Mouse (Mus musculus): ENCODE measurements around the gene Serpinb6c. TPM values are rescaled to one million over a fixed set of nuclear protein-coding genes. Genes with fewer than 3 reads are reported as not detected.

The Serpinb6c gene
- total RNA-seq, 2 experiments from 2014 or later, result not detected

Other genes starting within 250 kb of the Serpinb6c start
- not detected for gene Serpinb6d, start 244.3 kb downstream of the Serpinb6c start, total RNA-seq (2021)
- not detected for gene Serpinb6e, start 62.3 kb downstream of the Serpinb6c start, total RNA-seq (2021)
- 10 to 100 TPM; 38.3 to 41.5 TPM for gene Nqo2, start 59.0 kb upstream of the Serpinb6c start, total RNA-seq (2021)
- gene Ripk1, start 96.7 kb upstream of the Serpinb6c start, total RNA-seq (2021), result 1 to 10 TPM; 6.8 to 7.2 TPM
- 100 to 1,000 TPM; 124 to 127 TPM for gene Serpinb6a, start 97.1 kb upstream of the Serpinb6c start, total RNA-seq (2021)
- gene Bphl, start 131.9 kb upstream of the Serpinb6c start, total RNA-seq (2021), result 10 to 100 TPM; 32.7 to 37.2 TPM
- gene Tubb2a, start 172.3 kb upstream of the Serpinb6c start, total RNA-seq (2021), result 10 to 100 TPM; 51.0 to 70.1 TPM
- 1 to 10 TPM; 4.8 to 8.6 TPM for gene Tubb2b, start 224.8 kb upstream of the Serpinb6c start, total RNA-seq (2021)